Mouse (Mus musculus): ENCODE measurements around the gene Cd68. TPM values are rescaled to one million over a fixed set of nuclear protein-coding genes. Genes with fewer than 3 reads are reported as not detected.

Cd68 gene
- polyA plus RNA-seq, 1 experiment = 1.2 TPM

- TF ChIP-seq GATA1 (IDR thresholded peaks at IDR 0.05; ENCODE audit: low read length) = no peak
These were observed 3.6 kb downstream of the Cd68 start, which contains the start of gene Mpdu1 for GRCm38 (mm10) chr11:69662213-69662966. Mpdu1 (minus strand) TSS chr11:69662642.

GRCm38 (mm10) chr11:69661221-69661881, 4.6 kb downstream of the Cd68 start:
- no peak for TF ChIP-seq GATA1 (IDR thresholded peaks at IDR 0.05; ENCODE audit: low read length)

- no peak for TF ChIP-seq GATA1 (IDR thresholded peaks at IDR 0.05; ENCODE audit: low read length)
These were observed 8.5 kb downstream of the Cd68 start for GRCm38 (mm10) chr11:69657462-69657881.

- TF ChIP-seq GATA1 (IDR thresholded peaks at IDR 0.05; ENCODE audit: low read length) = no peak
These were observed 9.1 kb downstream of the Cd68 start for GRCm38 (mm10) chr11:69656617-69657461.

GRCm38 (mm10) chr11:69656065-69656455, 9.9 kb downstream of the Cd68 start:
- TF ChIP-seq GATA1 (IDR thresholded peaks at IDR 0.05; ENCODE audit: low read length) = no peak

GRCm38 (mm10) chr11:69655264-69656064, 10.5 kb downstream of the Cd68 start, which contains the start of gene Sox15:
Sox15 (plus strand) TSS chr11:69655314.
- TF ChIP-seq GATA1 (IDR thresholded peaks at IDR 0.05; ENCODE audit: low read length) = no peak

GRCm38 (mm10) chr11:69654760-69655159, 11.2 kb downstream of the Cd68 start:
- no peak for TF ChIP-seq GATA1 (IDR thresholded peaks at IDR 0.05; ENCODE audit: low read length)

- TF ChIP-seq GATA1 (IDR thresholded peaks at IDR 0.05; ENCODE audit: low read length) = no peak
These were observed 12.6 kb downstream of the Cd68 start for GRCm38 (mm10) chr11:69653399-69653798.

- no peak for TF ChIP-seq GATA1 (IDR thresholded peaks at IDR 0.05; ENCODE audit: low read length)
These were observed 20.1 kb downstream of the Cd68 start for GRCm38 (mm10) chr11:69645860-69646259.

GRCm38 (mm10) chr11:69635471-69635870, 30.5 kb downstream of the Cd68 start:
- no peak for TF ChIP-seq GATA1 (IDR thresholded peaks at IDR 0.05; ENCODE audit: low read length)

GRCm38 (mm10) chr11:69633128-69633866, 32.7 kb downstream of the Cd68 start:
- no peak for TF ChIP-seq GATA1 (IDR thresholded peaks at IDR 0.05; ENCODE audit: low read length)

GRCm38 (mm10) chr11:69632284-69633089, 33.5 kb downstream of the Cd68 start, which contains the start of gene Fxr2:
Fxr2 (plus strand) TSS chr11:69632990.
- no peak for TF ChIP-seq GATA1 (IDR thresholded peaks at IDR 0.05; ENCODE audit: low read length)

- TF ChIP-seq GATA1 (IDR thresholded peaks at IDR 0.05; ENCODE audit: low read length) = no peak
These were observed 36.2 kb downstream of the Cd68 start for GRCm38 (mm10) chr11:69629802-69630201.

All from G1E-ER4 (cell line).